Mouse (Mus musculus): Measurements from ENCODE around the gene Auh.

Auh gene

GRCm38 (mm10) chr13:52832481-52833170 lies 96.9 kb downstream of the Auh start:
- no peak for DNase-seq

DNA sequence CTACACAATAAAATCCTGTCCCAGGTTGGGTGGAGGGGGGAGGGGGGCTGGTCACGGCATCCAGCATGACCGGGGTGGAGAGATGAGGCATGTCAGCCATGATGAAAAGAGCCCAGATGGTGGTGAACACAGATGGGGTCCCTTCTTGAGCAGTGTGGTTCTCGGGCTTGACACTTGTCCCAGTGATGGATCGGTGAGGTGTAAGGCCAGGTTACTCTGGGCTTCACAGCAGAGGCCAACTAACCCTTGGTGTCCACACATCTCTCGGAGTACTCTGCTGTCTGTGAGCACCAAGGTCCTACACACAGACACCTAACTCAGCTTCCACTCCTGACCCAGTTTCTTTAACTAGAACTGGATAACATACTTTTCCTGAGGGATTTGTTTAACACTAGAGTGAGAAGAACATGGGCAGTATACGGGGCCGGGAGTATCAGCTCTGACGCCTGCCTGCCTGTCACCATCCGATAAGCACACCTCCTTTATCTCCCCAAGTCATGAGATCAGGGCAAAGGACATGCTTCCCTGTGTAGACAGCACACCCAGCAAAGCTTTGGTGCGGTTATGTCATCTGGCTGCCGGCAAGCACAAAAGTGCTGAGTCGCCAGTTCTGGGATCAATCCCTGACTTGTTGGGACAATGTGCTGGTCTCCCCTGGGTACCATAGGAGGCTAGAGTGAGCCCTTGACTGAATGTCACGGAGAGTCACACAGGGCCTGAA lies 98.3 kb downstream of the Auh start:
- no peak for DNase-seq

DNA sequence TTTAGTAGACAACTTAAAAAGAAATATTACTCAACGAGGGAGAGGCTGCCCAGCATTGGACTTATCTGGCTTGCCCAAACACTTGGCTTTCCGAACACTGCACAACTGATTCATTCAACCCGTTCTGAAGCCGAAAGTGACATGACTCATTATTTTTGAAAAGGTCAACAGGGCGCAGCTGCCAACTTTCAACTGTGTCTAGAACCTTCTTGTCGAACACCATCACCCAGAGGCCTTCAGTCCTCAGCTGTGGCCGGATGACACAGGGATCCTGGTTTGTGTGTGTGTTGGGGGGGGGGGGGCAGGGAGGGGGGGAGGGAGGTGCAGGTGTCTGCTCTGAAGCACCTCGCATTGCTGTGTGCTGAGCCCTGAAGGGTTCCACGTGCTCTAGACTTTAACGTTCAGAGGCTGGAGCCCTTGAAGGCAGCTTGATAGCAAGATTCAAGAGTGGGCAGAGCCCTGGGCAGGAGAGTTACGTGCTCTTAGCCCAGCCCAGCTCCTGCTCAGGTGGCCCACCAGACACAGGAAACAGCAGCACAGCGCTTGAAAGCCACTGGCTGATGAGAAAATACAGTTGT lies 100.4 kb downstream of the Auh start:
- DNase-seq = no peak

DNA sequence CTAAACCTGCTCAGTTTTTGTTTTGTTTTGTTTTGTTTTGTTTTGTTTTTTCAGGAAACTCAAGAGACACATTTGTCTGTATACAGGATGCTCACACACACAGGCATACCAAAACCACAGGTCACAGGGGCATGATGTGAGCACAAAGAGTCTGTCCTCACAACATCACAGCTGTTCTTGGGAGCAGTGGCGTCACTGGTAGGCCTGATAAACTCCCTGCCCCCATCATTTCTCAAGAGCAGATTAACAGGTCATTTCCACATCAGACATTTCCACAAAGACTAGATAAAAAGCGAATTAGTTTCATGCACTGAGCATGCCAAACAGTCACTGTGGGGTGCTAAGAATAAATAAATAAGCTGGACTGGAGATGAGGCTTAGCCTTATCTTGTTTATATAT lies 101.3 kb downstream of the Auh start:
- no peak for DNase-seq

GRCm38 (mm10) chr13:52826666-52827065 lies 102.8 kb downstream of the Auh start:
- no peak for DNase-seq

GRCm38 (mm10) chr13:52824754-52825153 lies 104.7 kb downstream of the Auh start:
- no peak for DNase-seq

- DNase-seq = no peak
Measured at GRCm38 (mm10) chr13:52822165-52823149, 107.0 kb downstream of the Auh start.

- DNase-seq = no peak
Measured at GRCm38 (mm10) chr13:52821571-52821970, 107.9 kb downstream of the Auh start.

DNA sequence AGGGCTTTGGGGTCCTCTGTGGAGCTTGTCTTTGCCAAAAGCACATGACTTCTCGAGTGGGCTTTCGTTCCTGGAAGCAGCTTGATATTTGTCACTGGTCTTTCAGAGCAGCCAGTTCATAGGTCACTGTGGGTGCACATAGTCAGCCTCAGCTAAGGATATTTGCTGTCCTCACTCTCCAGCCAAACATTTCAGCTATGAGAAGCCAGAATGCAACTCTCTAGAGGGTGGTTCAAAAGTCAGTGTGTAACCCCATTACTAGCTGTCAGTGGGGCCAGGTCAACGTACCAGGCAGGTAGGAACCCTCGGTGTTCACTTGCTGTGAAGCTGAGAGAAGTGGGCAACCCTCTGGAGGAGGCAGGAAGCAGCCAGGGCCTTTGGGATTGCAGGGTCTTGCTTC lies 109.6 kb downstream of the Auh start:
- DNase-seq = no peak

GRCm38 (mm10) chr13:52818760-52819159 lies 110.7 kb downstream of the Auh start:
- DNase-seq = peak; percentile 61 to 63

GRCm38 (mm10) chr13:52817991-52818491 lies 111.4 kb downstream of the Auh start:
- DNase-seq = peak; percentile 45 to 52

DNA sequence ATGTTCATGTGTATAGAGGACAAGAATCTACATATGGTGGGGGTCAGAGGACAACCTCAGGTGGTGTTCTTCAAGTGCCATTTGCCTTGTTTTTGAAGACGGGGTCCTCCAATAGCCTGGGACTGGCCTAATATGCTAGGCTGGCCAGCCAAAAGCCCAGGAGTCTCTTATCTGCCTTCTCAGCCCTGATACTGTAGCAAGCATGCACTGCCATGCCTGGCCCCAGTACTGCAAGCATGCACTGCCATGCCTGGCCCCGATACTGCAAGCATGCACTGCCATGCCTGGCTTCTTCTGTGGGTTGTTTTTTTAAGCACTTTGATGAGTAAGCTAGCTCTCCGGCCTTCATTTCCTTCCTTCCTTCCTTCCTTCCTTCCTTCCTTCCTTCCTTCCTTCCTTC lies 115.7 kb downstream of the Auh start:
- DNase-seq = no peak

- no peak for DNase-seq
Measured at GRCm38 (mm10) chr13:52812549-52813515, 116.6 kb downstream of the Auh start.

- DNase-seq = no peak
Measured at GRCm38 (mm10) chr13:52807722-52808121, 121.8 kb downstream of the Auh start.

DNA sequence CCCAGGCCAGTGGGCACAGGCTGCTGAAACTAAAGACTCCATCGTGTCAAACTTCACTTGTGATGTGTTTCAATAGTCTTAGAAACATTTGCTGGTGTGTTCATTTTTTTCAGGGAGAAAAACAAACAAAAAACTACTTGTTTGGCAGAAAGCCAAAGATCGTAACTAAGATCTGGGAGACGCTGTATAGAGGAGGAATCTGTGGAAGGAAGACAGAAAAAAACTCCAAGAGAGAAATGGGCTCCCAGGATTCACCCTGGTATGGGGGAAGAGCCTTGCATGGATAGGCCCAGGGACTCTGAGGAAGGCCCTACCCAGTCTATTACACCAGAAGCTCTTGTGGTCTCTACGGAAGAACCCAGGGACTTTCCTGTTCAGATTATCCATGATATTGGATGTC lies 123.5 kb downstream of the Auh start:
- no peak for DNase-seq

DNA sequence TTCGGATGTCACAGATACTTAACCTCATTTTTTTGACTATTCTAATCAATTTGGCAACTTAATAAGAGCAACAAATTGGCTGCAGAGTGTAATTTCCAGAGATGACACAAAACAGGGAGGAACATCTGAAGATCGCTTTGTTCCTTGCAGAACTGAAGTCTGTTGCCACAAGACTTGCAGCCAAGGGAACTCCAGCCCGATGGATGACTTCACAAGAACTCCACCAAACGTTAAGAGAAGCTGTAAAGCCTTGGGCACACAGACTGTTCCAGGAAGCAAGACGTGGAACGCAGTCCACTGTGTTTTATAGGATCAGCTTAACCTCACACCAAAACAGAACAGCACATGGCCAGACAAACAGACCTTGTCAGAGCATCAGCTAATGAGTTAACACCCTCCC lies 123.9 kb downstream of the Auh start:
- no peak for DNase-seq

GRCm38 (mm10) chr13:52802482-52802881 lies 127.0 kb downstream of the Auh start:
- no peak for DNase-seq

- no peak for DNase-seq
Measured at GRCm38 (mm10) chr13:52800687-52801341, 128.7 kb downstream of the Auh start.

- no peak for DNase-seq
Measured at GRCm38 (mm10) chr13:52800091-52800490, 129.4 kb downstream of the Auh start.

- no peak for DNase-seq
Measured at GRCm38 (mm10) chr13:52794232-52794631, 135.2 kb downstream of the Auh start.

- no peak for DNase-seq
Measured at GRCm38 (mm10) chr13:52793434-52793989, 136.0 kb downstream of the Auh start.

All from cerebellum, postnatal 14 days (tissue).